Mouse (Mus musculus) brown adipose tissue, adult 24 weeks (tissue): ENCODE data around the gene Zbtb20. TPM values are rescaled to one million over a fixed set of nuclear protein-coding genes. Genes with fewer than 3 reads are reported as not detected.

Experiments
- H3K27ac ChIP-seq: fragments of 200-500 bp; replicated peaks from 2 replicates; pipeline ENCODE4 v1.5.1; 2012; ENCODE audit warnings: low read depth, mild to moderate bottlenecking, low read length
- H3K4me1 ChIP-seq: fragments of 200-500 bp; 2 replicates; pipeline ENCODE4 v1.6.1; 2012; ENCODE audit warnings: low read length, mixed read lengths; ENCODE audit not compliant: control insufficient read depth, insufficient read depth, insufficient read length
- H3K4me3 ChIP-seq: fragments of 200-500 bp; 2 replicates; pipeline ENCODE4 v1.5.1; 2012; ENCODE audit warnings: low read depth, mild to moderate bottlenecking, low read length, moderate library complexity; ENCODE audit not compliant: insufficient read depth
- polyA plus RNA-seq: library from polyadenylated mRNA; stranded (reverse); fragments of >200 nt; gene quantifications from 2 replicates; pipeline ENCODE4 v1.2.4, GENCODE M21; 2012; ENCODE audit not compliant: missing spikeins, insufficient read depth, insufficient read length

Zbtb20 gene
- polyA plus RNA-seq, 1 experiment: 30.7 TPM

- no peak overlapping the region for H3K4me3 ChIP-seq
- peaks cover 11% of the 10 kb centered on the region for H3K4me1 ChIP-seq
- no peak overlapping the region for H3K27ac ChIP-seq
These were observed 480.3 kb downstream of the Zbtb20 start for GRCm38 (mm10) chr16:43355776-43356645.

- peak overlapping the region; percentile 90 for H3K27ac ChIP-seq
These were observed 483.9 kb downstream of the Zbtb20 start for GRCm38 (mm10) chr16:43359546-43359945.

GRCm38 (mm10) chr16:43360112-43360511 is 484.4 kb downstream of the Zbtb20 start:
- Histone ChIP-seq H3K4me3 (no peak overlapping the region), H3K27ac (peak overlapping the region; percentile 78)

More at GRCm38 (mm10) chr16:43359546-43359945, 483.9 kb downstream of the Zbtb20 start:
- Histone ChIP-seq H3K4me3 (no peak overlapping the region), H3K4me1 (peaks cover 16% of the 10 kb centered on the region)

GRCm38 (mm10) chr16:43360838-43361480 is 485.3 kb downstream of the Zbtb20 start:
- no peak overlapping the region for H3K4me3 ChIP-seq
- H3K4me1 ChIP-seq: peaks cover 16% of the 10 kb centered on the region
- peak overlapping the region; percentile 62 for H3K27ac ChIP-seq

More at GRCm38 (mm10) chr16:43360112-43360511, 484.4 kb downstream of the Zbtb20 start:
- H3K4me1 ChIP-seq: peaks cover 16% of the 10 kb centered on the region

GRCm38 (mm10) chr16:43362651-43363300 is 487.1 kb downstream of the Zbtb20 start:
- Histone ChIP-seq H3K4me3 (peak overlapping the region; percentile 70), H3K27ac (peak overlapping the region; percentile 100), H3K4me1 (peaks cover 19% of the 10 kb centered on the region)

GRCm38 (mm10) chr16:43363316-43363715 is 487.6 kb downstream of the Zbtb20 start:
- H3K27ac ChIP-seq: peak overlapping the region; percentile 100
- peaks cover 22% of the 10 kb centered on the region for H3K4me1 ChIP-seq
- peak overlapping the region; percentile 70 for H3K4me3 ChIP-seq

GRCm38 (mm10) chr16:43363751-43364515 is 488.3 kb downstream of the Zbtb20 start:
- Histone ChIP-seq H3K4me3 (peak overlapping the region; percentile 70), H3K27ac (peak overlapping the region; percentile 100), H3K4me1 (peaks cover 24% of the 10 kb centered on the region)

- H3K4me1 ChIP-seq: peaks cover 25% of the 10 kb centered on the region
- H3K27ac ChIP-seq: peak overlapping the region; percentile 100
- peak overlapping the region; percentile 70 for H3K4me3 ChIP-seq
These were observed 488.8 kb downstream of the Zbtb20 start for GRCm38 (mm10) chr16:43364516-43364910.

GRCm38 (mm10) chr16:43365277-43365676 is 489.6 kb downstream of the Zbtb20 start:
- H3K4me1 ChIP-seq: peaks cover 25% of the 10 kb centered on the region
- H3K27ac ChIP-seq: peak overlapping the region; percentile 100
- H3K4me3 ChIP-seq: peak overlapping the region; percentile 36

GRCm38 (mm10) chr16:43370496-43371020 is 494.9 kb downstream of the Zbtb20 start:
- peaks cover 15% of the 10 kb centered on the region; the same call in 1 of the 2 replicates for H3K4me1 ChIP-seq
- H3K27ac ChIP-seq: no peak overlapping the region
- no peak overlapping the region for H3K4me3 ChIP-seq

GRCm38 (mm10) chr16:43376782-43377181 is 501.1 kb downstream of the Zbtb20 start:
- Histone ChIP-seq H3K27ac (no peak overlapping the region), H3K4me3 (no peak overlapping the region), H3K4me1 (peaks cover 11% of the 10 kb centered on the region)

- Histone ChIP-seq H3K27ac (peak overlapping the region; percentile 18; the same call in 1 of the 2 replicates), H3K4me3 (no peak overlapping the region), H3K4me1 (peaks cover 15% of the 10 kb centered on the region)
These were observed 504.0 kb downstream of the Zbtb20 start for GRCm38 (mm10) chr16:43379351-43380325.

GRCm38 (mm10) chr16:43381183-43381582 is 505.5 kb downstream of the Zbtb20 start:
- Histone ChIP-seq H3K4me1 (peaks cover 15% of the 10 kb centered on the region), H3K4me3 (no peak overlapping the region), H3K27ac (no peak overlapping the region)
